10 mouse cellular contexts compared by ENCODE assay signal in the genomic region with DNA sequence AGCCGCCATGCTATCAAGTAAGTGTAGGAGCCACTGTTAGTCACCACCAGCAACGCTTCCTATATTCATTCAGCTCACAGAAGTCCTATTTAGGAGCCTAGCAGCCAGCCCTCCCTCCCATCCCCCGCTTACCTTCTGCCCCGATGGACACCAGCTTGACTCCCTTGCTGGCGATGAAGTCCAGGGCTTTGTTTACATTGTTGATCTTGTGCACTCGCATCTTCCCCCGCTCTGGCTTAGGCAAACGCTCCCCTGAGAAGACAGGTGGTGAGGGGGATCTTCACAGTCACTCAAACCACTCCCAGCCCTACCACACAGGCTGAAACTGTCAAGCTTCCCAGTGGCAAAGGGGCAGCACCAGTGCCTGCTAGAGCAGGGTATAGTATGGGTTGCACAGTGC. TPM values are rescaled to one million over a fixed set of nuclear protein-coding genes. Genes with fewer than 3 reads are reported as not detected.
DNase-seq lines count a peak whose midpoint lies in the region; ATAC-seq and TF ChIP-seq lines count a peak whose summit lies in the region.
"Had no signal": no experiment of that assay in that cellular context is flagged by ENCODE, and none has a peak within 500 bp of the region (broad histone marks: within the 10 kb centered on the region; RNA-seq: fewer than 3 reads in every experiment).

No protein-coding gene starts in this region.

- H3K4me1 ChIP-seq in heart, postnatal 0 days (ENCODE audit: control insufficient read depth, insufficient read depth) = peaks cover 64% of the 10 kb centered on the region
- H3K4me1 ChIP-seq in lung, embryonic 15.5 days = peaks cover 65% of the 10 kb centered on the region
- H3K4me1 ChIP-seq in limb, embryonic 10.5 days = peaks cover 33% of the 10 kb centered on the region
- peaks cover 64% of the 10 kb centered on the region for H3K4me1 ChIP-seq in stomach, embryonic 16.5 days (ENCODE audit: control insufficient read depth, insufficient read depth, low read length)

- no peak for TF ChIP-seq CTCF in heart, postnatal 0 days (IDR thresholded peaks at IDR 0.05; ENCODE audit: low read depth)

- H3K27me3 ChIP-seq in heart, postnatal 0 days (ENCODE audit: control insufficient read depth, insufficient read depth, low read length) = no peaks in the 10 kb centered on the region
- H3K27me3 ChIP-seq in lung, embryonic 15.5 days = 0 out of 2 replicates have a peak, but pooled peaks cover 2% of the 10 kb centered on the region
- H3K27me3 ChIP-seq in limb, embryonic 10.5 days (ENCODE audit: low read depth, poor library complexity, severe bottlenecking) = no peaks in the 10 kb centered on the region
- no peaks in the 10 kb centered on the region for H3K27me3 ChIP-seq in stomach, embryonic 16.5 days (ENCODE audit: control insufficient read depth, insufficient read depth, low read length)

- DNase-seq in heart, postnatal 0 days (ENCODE audit: low spot score) = no peak
- DNase-seq in heart, adult 9 months (ENCODE audit: low spot score in 2 of 2) = no peak
- no peak for DNase-seq in lung, adult 18-20 months
- DNase-seq in limb, embryonic 10.5 days (ENCODE audit: low spot score) = no peak
- DNase-seq in cerebellum, postnatal 36 days = no peak
- DNase-seq in right cerebral cortex, adult 18-20 months = no peak
- DNase-seq: right cerebral cortex, postnatal 25 days; thymus, postnatal 25 days had no signal

- H3K27ac ChIP-seq in heart, postnatal 0 days (ENCODE audit: low read depth) = peak overlapping the region; percentile 97
- peak overlapping the region; percentile 47 for H3K27ac ChIP-seq in lung, embryonic 15.5 days
- H3K27ac ChIP-seq in limb, embryonic 10.5 days = peak overlapping the region; percentile 12; the same call in 1 of the 2 replicates
- H3K27ac ChIP-seq in stomach, embryonic 16.5 days (ENCODE audit: low read length) = peak overlapping the region; percentile 77

- H3K4me2 ChIP-seq in heart, postnatal 0 days (ENCODE audit: low read depth, low read length) = no peak overlapping the region
- H3K4me2 ChIP-seq in lung, embryonic 15.5 days = no peak overlapping the region
- H3K4me2 ChIP-seq in stomach, embryonic 16.5 days (ENCODE audit: low read depth, low read length) = no peak overlapping the region

- no peak for ATAC-seq in heart, postnatal 0 days (ENCODE audit: insufficient read depth, low read depth)
- no peak for ATAC-seq in lung, embryonic 15.5 days (ENCODE audit: borderline replicate concordance, extremely low read depth, low FRiP score, low TSS enrichment)
- no peak for ATAC-seq in stomach, embryonic 16.5 days (ENCODE audit: insufficient read depth, low FRiP score)

- H3K4me3 ChIP-seq in heart, postnatal 0 days (ENCODE audit: low read depth, low read length) = no peak overlapping the region
- H3K4me3 ChIP-seq in lung, embryonic 15.5 days = no peak overlapping the region
- no peak overlapping the region for H3K4me3 ChIP-seq in limb, embryonic 10.5 days
- H3K4me3 ChIP-seq in stomach, embryonic 16.5 days (replicated peaks; ENCODE audit: low read length) = no peak overlapping the region

- H3K36me3 ChIP-seq in heart, postnatal 0 days (replicated peaks; ENCODE audit: control insufficient read depth, insufficient read depth, low read length) = peaks cover 54% of the 10 kb centered on the region
- H3K36me3 ChIP-seq in lung, embryonic 15.5 days = peaks cover 46% of the 10 kb centered on the region
- H3K36me3 ChIP-seq in limb, embryonic 10.5 days = peaks cover 86% of the 10 kb centered on the region
- H3K36me3 ChIP-seq in stomach, embryonic 16.5 days (ENCODE audit: control insufficient read depth, insufficient read depth, low read length) = peaks cover 17% of the 10 kb centered on the region

- no peak overlapping the region for H3K9ac ChIP-seq in heart, postnatal 0 days (replicated peaks; ENCODE audit: low read depth, low read length)
- no peak overlapping the region for H3K9ac ChIP-seq in lung, embryonic 15.5 days
- no peak overlapping the region for H3K9ac ChIP-seq in stomach, embryonic 16.5 days (ENCODE audit: low read length)

- 68% methylated on average over 8 of the region's 8 CpGs for WGBS in heart, postnatal 0 days
- WGBS in lung, embryonic 15.5 days = 48% methylated on average over 8 of the region's 8 CpGs
- 73% methylated on average over 8 of the region's 8 CpGs for WGBS in limb, embryonic 10.5 days
- WGBS in stomach, embryonic 16.5 days = 44% methylated on average over 8 of the region's 8 CpGs

- TF ChIP-seq EP300 in heart, postnatal 0 days (IDR thresholded peaks at IDR 0.05; ENCODE audit: low read depth) = no peak

- no peaks in the 10 kb centered on the region for H3K9me3 ChIP-seq in heart, postnatal 0 days (replicated peaks; ENCODE audit: control insufficient read depth, low read length)
- no peaks in the 10 kb centered on the region for H3K9me3 ChIP-seq in lung, embryonic 15.5 days
- H3K9me3 ChIP-seq in limb, embryonic 10.5 days (replicated peaks) = no peaks in the 10 kb centered on the region
- H3K9me3 ChIP-seq in stomach, embryonic 16.5 days (replicated peaks; ENCODE audit: control insufficient read depth, low read length) = no peaks in the 10 kb centered on the region

RNA-seq across cellular contexts. Expression of a gene that starts 37.3 kb away (rescaled TPM):
- total RNA-seq in heart, postnatal 0 days (2014; rRNA removed; ENCODE audit: low replicate concordance) = not detected in 2 replicates
- 0.26 TPM in 2 replicates for polyA plus RNA-seq in heart, postnatal 0 days (2015; fragmentation: Nextera tagmentation; extraction: Ambion mirVana)
- 0.29 and 0.42 TPM in 2 replicates for polyA plus RNA-seq in lung, embryonic 15.5 days (2015; fragmentation: Nextera tagmentation; extraction: Ambion mirVana)
- polyA plus RNA-seq in limb, embryonic 10.5 days (2016; fragmentation: Nextera tagmentation; extraction: Ambion mirVana) = 0.44 and 0.48 TPM in 2 replicates
- polyA plus RNA-seq in stomach, embryonic 16.5 days (2015; fragmentation: Nextera tagmentation; extraction: Ambion mirVana) = 0.56 and 0.59 TPM in 2 replicates

RNA-seq across cellular contexts. Expression of a gene that starts 43.6 kb away (rescaled TPM):
- 120 and 139 TPM in 2 replicates for total RNA-seq in heart, postnatal 0 days (2014; rRNA removed; ENCODE audit: low replicate concordance)
- 135 and 171 TPM in 2 replicates for polyA plus RNA-seq in heart, postnatal 0 days (2015; fragmentation: Nextera tagmentation; extraction: Ambion mirVana)
- polyA plus RNA-seq in lung, embryonic 15.5 days (2015; fragmentation: Nextera tagmentation; extraction: Ambion mirVana) = 287 and 302 TPM in 2 replicates
- 253 and 285 TPM in 2 replicates for polyA plus RNA-seq in limb, embryonic 10.5 days (2016; fragmentation: Nextera tagmentation; extraction: Ambion mirVana)
- 413 and 449 TPM in 2 replicates for polyA plus RNA-seq in stomach, embryonic 16.5 days (2015; fragmentation: Nextera tagmentation; extraction: Ambion mirVana)

RNA-seq across cellular contexts. Expression of a gene that starts 54.9 kb away (rescaled TPM):
- total RNA-seq in heart, postnatal 0 days (2014; rRNA removed; ENCODE audit: low replicate concordance) = 5.0 TPM in 1 of 2 replicates, not detected in the other
- polyA plus RNA-seq in heart, postnatal 0 days (2015; fragmentation: Nextera tagmentation; extraction: Ambion mirVana) = 2.2 and 3.9 TPM in 2 replicates
- polyA plus RNA-seq in lung, embryonic 15.5 days (2015; fragmentation: Nextera tagmentation; extraction: Ambion mirVana) = 1.5 and 1.6 TPM in 2 replicates
- polyA plus RNA-seq in limb, embryonic 10.5 days (2016; fragmentation: Nextera tagmentation; extraction: Ambion mirVana) = 0.41 and 0.73 TPM in 2 replicates
- 5.8 and 9.9 TPM in 2 replicates for polyA plus RNA-seq in stomach, embryonic 16.5 days (2015; fragmentation: Nextera tagmentation; extraction: Ambion mirVana)

Comparison
In these comparisons a context has a peak if more than half of its experiments do, and no peak if none do; other contexts are left out.
1. H3K27ac ChIP-seq: peak in every context shown above with its lines; median percentile 97 in heart, postnatal 0 days; 77 in stomach, embryonic 16.5 days; 47 in lung, embryonic 15.5 days; 12 in limb, embryonic 10.5 days.